Mouse (Mus musculus) midbrain, embryonic 11.5 days (tissue): ENCODE data around the gene Eprs. TPM values are rescaled to one million over a fixed set of nuclear protein-coding genes. Genes with fewer than 3 reads are reported as not detected.

Source experiments
- ATAC-seq: fragments of 200-750 bp; cut with Nextera tagmentation; 2 replicates; pipeline ENCODE4 v1.8.0; 2017; ENCODE audit warnings: moderate TSS enrichment, moderate library complexity; ENCODE audit not compliant: low FRiP score
- DNase-seq: peaks from one replicate; pipeline ENCODE4 v3.0.0; 2015; ENCODE audit warnings: low spot score; ENCODE audit errors: missing footprints
- H3K27ac ChIP-seq: fragments of 300-500 bp; sonication (generic); 2 replicates; pipeline ENCODE4 v1.5.1; 2014; ENCODE audit warnings: low read depth, low read length
- H3K27me3 ChIP-seq: fragments of 300-500 bp; sonication (generic); 2 replicates; pipeline ENCODE4 v1.6.1; 2014; ENCODE audit warnings: mild to moderate bottlenecking, low read length, moderate library complexity, mixed read lengths; ENCODE audit not compliant: control insufficient read depth, insufficient read depth
- H3K36me3 ChIP-seq: fragments of 300-500 bp; sonication (generic); 2 replicates; pipeline ENCODE4 v1.6.1; 2014; ENCODE audit warnings: mild to moderate bottlenecking, low read length, moderate library complexity, mixed read lengths; ENCODE audit not compliant: control insufficient read depth, insufficient read depth
- H3K4me1 ChIP-seq: fragments of 300-500 bp; sonication (generic); 2 replicates; pipeline ENCODE4 v1.6.1; 2014; ENCODE audit warnings: low read length; ENCODE audit not compliant: control insufficient read depth, insufficient read depth
- H3K4me2 ChIP-seq: fragments of 300-500 bp; sonication (generic); 2 replicates; pipeline ENCODE4 v1.6.1; 2014; ENCODE audit warnings: mild to moderate bottlenecking, moderate library complexity
- H3K4me3 ChIP-seq: fragments of 300-500 bp; sonication (generic); 2 replicates; pipeline ENCODE4 v1.5.1; 2014; ENCODE audit warnings: low read depth, low read length
- H3K9ac ChIP-seq: fragments of 300-500 bp; sonication (generic); 2 replicates; pipeline ENCODE4 v1.6.1; 2014; ENCODE audit warnings: low read length
- H3K9me3 ChIP-seq: fragments of 300-500 bp; sonication (generic); 2 replicates; pipeline ENCODE4 v1.6.1; 2016; ENCODE audit warnings: low read length; ENCODE audit not compliant: control insufficient read depth
- WGBS: fragments of 180-500 bp; shearing (Covaris S2); extraction: QIAGEN DNeasy Blood & Tissue Kit; methylation state at CpG from one replicate; pipeline ENCODE4 v1.1.7; 2014; 5-methylcytosine and 5-hydroxymethylcytosine counted together
- polyA plus RNA-seq: library from polyadenylated mRNA; unstranded; fragments of >200 nt; fragmentation: Nextera tagmentation; extraction: Ambion mirVana; gene quantifications from 2 replicates; pipeline ENCODE4 v1.2.1, GENCODE M21; 2014

Eprs gene
- polyA plus RNA-seq, 1 experiment from 2014 or later = 140 TPM

GRCm38 (mm10) chr1:185451077-185451476 lies 88.2 kb downstream of the Eprs start:
- Histone ChIP-seq H3K36me3 (no peaks in the 10 kb centered on the region), H3K9ac (no peak overlapping the region), H3K9me3 (no peaks in the 10 kb centered on the region), H3K27ac (no peak overlapping the region), H3K4me3 (no peak overlapping the region), H3K27me3 (peaks cover 17% of the 10 kb centered on the region), H3K4me1 (peaks cover 7% of the 10 kb centered on the region; the same call in 1 of the 2 replicates), H3K4me2 (no peak overlapping the region)
- DNase-seq (no peak), ATAC-seq (no peak)
- WGBS = 82% methylated on average over 8 of the region's 8 CpGs

- H3K9ac ChIP-seq = no peak overlapping the region
- WGBS = 93% methylated on average over 3 of the region's 3 CpGs
Measured at GRCm38 (mm10) chr1:185451495-185451894, 88.7 kb downstream of the Eprs start.

GRCm38 (mm10) chr1:185452461-185452860 lies 89.6 kb downstream of the Eprs start:
- no peak for ATAC-seq
- Histone ChIP-seq H3K27ac (no peak overlapping the region), H3K9ac (no peak overlapping the region), H3K4me1 (peaks cover 7% of the 10 kb centered on the region; the same call in 1 of the 2 replicates), H3K4me2 (no peak overlapping the region), H3K36me3 (no peaks in the 10 kb centered on the region), H3K27me3 (peaks cover 24% of the 10 kb centered on the region), H3K9me3 (no peaks in the 10 kb centered on the region), H3K4me3 (no peak overlapping the region)
- DNase-seq = no peak
- 90% methylated on average over 6 of the region's 6 CpGs for WGBS

More at GRCm38 (mm10) chr1:185451495-185451894, 88.7 kb downstream of the Eprs start:
- DNase-seq (no peak), ATAC-seq (no peak)
- Histone ChIP-seq H3K4me3 (no peak overlapping the region), H3K36me3 (no peaks in the 10 kb centered on the region), H3K27ac (no peak overlapping the region), H3K27me3 (peaks cover 21% of the 10 kb centered on the region), H3K9me3 (no peaks in the 10 kb centered on the region), H3K4me2 (no peak overlapping the region), H3K4me1 (peaks cover 7% of the 10 kb centered on the region; the same call in 1 of the 2 replicates)

GRCm38 (mm10) chr1:185454144-185454543 lies 91.3 kb downstream of the Eprs start:
- DNase-seq = peak; percentile 88
- ATAC-seq = no peak
- Histone ChIP-seq H3K4me2 (peak overlapping the region; percentile 99), H3K9me3 (no peaks in the 10 kb centered on the region), H3K9ac (0 out of 2 replicates have a peak overlapping the region, but pooled peaks have one; percentile 66), H3K27ac (no peak overlapping the region), H3K27me3 (peaks cover 24% of the 10 kb centered on the region), H3K4me1 (peaks cover 7% of the 10 kb centered on the region; the same call in 1 of the 2 replicates), H3K4me3 (peak overlapping the region; percentile 53; the same call in 1 of the 2 replicates), H3K36me3 (no peaks in the 10 kb centered on the region)
- 44% methylated on average over 4 of the region's 4 CpGs for WGBS

- WGBS = 1% methylated on average over 18 of the region's 18 CpGs
- no peaks in the 10 kb centered on the region for H3K36me3 ChIP-seq
- peaks cover 7% of the 10 kb centered on the region; the same call in 1 of the 2 replicates for H3K4me1 ChIP-seq
- ATAC-seq (peak; percentile 83), DNase-seq (peak; percentile 93)
- peaks cover 24% of the 10 kb centered on the region for H3K27me3 ChIP-seq
- H3K9ac ChIP-seq = peak within 1 kb of the TSS; percentile 66
- H3K4me3 ChIP-seq = peak within 1 kb of the TSS; percentile 53
- peak within 1 kb of the TSS; percentile 99 for H3K4me2 ChIP-seq
- H3K9me3 ChIP-seq = no peaks in the 10 kb centered on the region
- no peak within 1 kb of the TSS for H3K27ac ChIP-seq
Measured at GRCm38 (mm10) chr1:185454575-185454954, 91.7 kb downstream of the Eprs start, which contains the start of gene Slc30a10. TSS of gene Slc30a10 (plus strand) at chr1:185454848.

- H3K36me3 ChIP-seq = no peaks in the 10 kb centered on the region
- peak; percentile 94 for DNase-seq
- H3K4me1 ChIP-seq = peaks cover 7% of the 10 kb centered on the region; the same call in 1 of the 2 replicates
- H3K9ac ChIP-seq = peak overlapping the region; percentile 66
- H3K27ac ChIP-seq = no peak overlapping the region
- H3K9me3 ChIP-seq = no peaks in the 10 kb centered on the region
- ATAC-seq = peak; percentile 73
- H3K4me3 ChIP-seq = peak overlapping the region; percentile 53
- H3K4me2 ChIP-seq = peak overlapping the region; percentile 99
- under 1% methylated on average over 70 of the region's 71 CpGs for WGBS
- peaks cover 24% of the 10 kb centered on the region for H3K27me3 ChIP-seq
Measured at GRCm38 (mm10) chr1:185454955-185455701, 92.3 kb downstream of the Eprs start.

- Histone ChIP-seq H3K27ac (no peak overlapping the region), H3K4me2 (no peak overlapping the region), H3K4me1 (peaks cover 7% of the 10 kb centered on the region; the same call in 1 of the 2 replicates), H3K36me3 (no peaks in the 10 kb centered on the region), H3K9me3 (no peaks in the 10 kb centered on the region), H3K27me3 (peaks cover 24% of the 10 kb centered on the region), H3K9ac (no peak overlapping the region), H3K4me3 (peak overlapping the region; percentile 53; the same call in 1 of the 2 replicates)
- DNase-seq = no peak
- WGBS = 86% methylated on average over 9 of the region's 9 CpGs
- no peak for ATAC-seq
Measured at GRCm38 (mm10) chr1:185456327-185456726, 93.5 kb downstream of the Eprs start.

GRCm38 (mm10) chr1:185460096-185460495 lies 97.3 kb downstream of the Eprs start:
- no peak overlapping the region for H3K27ac ChIP-seq
- peaks cover 4% of the 10 kb centered on the region; the same call in 1 of the 2 replicates for H3K4me1 ChIP-seq
- 94% methylated on average over 5 of the region's 5 CpGs for WGBS
- no peak overlapping the region for H3K4me2 ChIP-seq
- DNase-seq (no peak), ATAC-seq (no peak)
- H3K9ac ChIP-seq = no peak overlapping the region
- no peaks in the 10 kb centered on the region for H3K36me3 ChIP-seq
- no peak overlapping the region for H3K4me3 ChIP-seq
- no peaks in the 10 kb centered on the region for H3K9me3 ChIP-seq
- H3K27me3 ChIP-seq = peaks cover 15% of the 10 kb centered on the region

- Histone ChIP-seq H3K27ac (no peak overlapping the region), H3K9ac (no peak overlapping the region), H3K4me3 (no peak overlapping the region), H3K4me2 (no peak overlapping the region), H3K27me3 (no peaks in the 10 kb centered on the region), H3K4me1 (no peaks in the 10 kb centered on the region), H3K9me3 (no peaks in the 10 kb centered on the region), H3K36me3 (no peaks in the 10 kb centered on the region)
- ATAC-seq (no peak), DNase-seq (no peak)
- 72% methylated on average over 5 of the region's 5 CpGs for WGBS
Measured at GRCm38 (mm10) chr1:185462889-185463288, 100.0 kb downstream of the Eprs start.
